Mouse (Mus musculus): Measurements from ENCODE around the gene Ttll10. TPM values are rescaled to one million over a fixed set of nuclear protein-coding genes. Genes with fewer than 3 reads are reported as not detected.

Gene Ttll10
- polyA plus RNA-seq, 2 experiments: 0.38 to 0.42 TPM

- no peak overlapping the region for H3K9ac ChIP-seq (replicated peaks)
- WGBS (ENCODE audit: insufficient replicate concordance): 27% methylated on average over 5 of the region's 5 CpGs
- H3K4me1 ChIP-seq (replicated peaks; ENCODE audit: control insufficient read depth in 2 of 2, insufficient read depth in 2 of 2, low read length in 1 of 2): peaks cover 0 to 5% of the 10 kb centered on the region in 2 experiments; a peak in 2 of 4 replicates
- H3K27me3 ChIP-seq (ENCODE audit: control insufficient read depth, insufficient read depth, low read length): no peaks in the 10 kb centered on the region
- H3K4me3 ChIP-seq (ENCODE audit: insufficient read depth in 1 of 2, low read depth in 2 of 2, low read length in 2 of 2): no peak overlapping the region
- H3K36me3 ChIP-seq (replicated peaks; ENCODE audit: control insufficient read depth, insufficient read depth, low read depth): no peaks in the 10 kb centered on the region
- no peak overlapping the region for H3K4me2 ChIP-seq (ENCODE audit: low read depth)
- DNase-seq (ENCODE audit: low read depth in 3 of 3, low spot score in 3 of 3) (no peak), ATAC-seq (ENCODE audit: insufficient read depth) (no peak)
- TF ChIP-seq CTCF (IDR thresholded peaks at IDR 0.05; ENCODE audit: low read depth): no peak
- no peak for TF ChIP-seq EP300 (IDR thresholded peaks at IDR 0.05; ENCODE audit: low read depth)
- no peak overlapping the region for H3K27ac ChIP-seq
- H3K9me3 ChIP-seq (ENCODE audit: control insufficient read depth, low read length): no peaks in the 10 kb centered on the region
Measured at GRCm38 (mm10) chr4:156067256-156067949, 8.2 kb upstream of the Ttll10 start.

GRCm38 (mm10) chr4:156065156-156065894, 6.1 kb upstream of the Ttll10 start:
- H3K27ac ChIP-seq: no peak overlapping the region
- H3K4me1 ChIP-seq (replicated peaks; ENCODE audit: control insufficient read depth in 2 of 2, insufficient read depth in 2 of 2, low read length in 1 of 2): peaks cover 0 to 5% of the 10 kb centered on the region in 2 experiments; a peak in 2 of 4 replicates
- H3K9ac ChIP-seq (replicated peaks): no peak overlapping the region

GRCm38 (mm10) chr4:156064510-156064897, 5.3 kb upstream of the Ttll10 start:
- no peak for DNase-seq (ENCODE audit: low read depth in 3 of 3, low spot score in 3 of 3)
- Histone ChIP-seq H3K9ac (replicated peaks) (no peak overlapping the region), H3K4me3 (ENCODE audit: insufficient read depth in 1 of 2, low read depth in 2 of 2, low read length in 2 of 2) (no peak overlapping the region), H3K9me3 (ENCODE audit: control insufficient read depth, low read length) (no peaks in the 10 kb centered on the region), H3K4me2 (ENCODE audit: low read depth) (no peak overlapping the region), H3K36me3 (replicated peaks; ENCODE audit: control insufficient read depth, insufficient read depth, low read depth) (no peaks in the 10 kb centered on the region), H3K27ac (no peak overlapping the region), H3K4me1 (replicated peaks; ENCODE audit: control insufficient read depth in 2 of 2, insufficient read depth in 2 of 2, low read length in 1 of 2) (peaks cover 0 to 5% of the 10 kb centered on the region in 2 experiments; a peak in 2 of 4 replicates), H3K27me3 (ENCODE audit: control insufficient read depth, insufficient read depth, low read length) (no peaks in the 10 kb centered on the region)
- TF ChIP-seq CTCF (IDR thresholded peaks at IDR 0.05; ENCODE audit: low read depth) (no peak), EP300 (IDR thresholded peaks at IDR 0.05; ENCODE audit: low read depth) (no peak)
- no peak for ATAC-seq (ENCODE audit: insufficient read depth)
- 70% methylated on average over 9 of the region's 9 CpGs for WGBS (ENCODE audit: insufficient replicate concordance)

More at GRCm38 (mm10) chr4:156065156-156065894, 6.1 kb upstream of the Ttll10 start:
- Histone ChIP-seq H3K9me3 (ENCODE audit: control insufficient read depth, low read length) (no peaks in the 10 kb centered on the region), H3K4me3 (ENCODE audit: insufficient read depth in 1 of 2, low read depth in 2 of 2, low read length in 2 of 2) (no peak overlapping the region), H3K27me3 (ENCODE audit: control insufficient read depth, insufficient read depth, low read length) (no peaks in the 10 kb centered on the region), H3K36me3 (replicated peaks; ENCODE audit: control insufficient read depth, insufficient read depth, low read depth) (no peaks in the 10 kb centered on the region), H3K4me2 (ENCODE audit: low read depth) (no peak overlapping the region)
- ATAC-seq (ENCODE audit: insufficient read depth) (no peak), DNase-seq (ENCODE audit: low read depth in 3 of 3, low spot score in 3 of 3) (no peak)
- 66% methylated on average over 10 of the region's 10 CpGs for WGBS (ENCODE audit: insufficient replicate concordance)
- TF ChIP-seq CTCF (IDR thresholded peaks at IDR 0.05; ENCODE audit: low read depth): no peak
- TF ChIP-seq EP300 (IDR thresholded peaks at IDR 0.05; ENCODE audit: low read depth): no peak

GRCm38 (mm10) chr4:156063861-156064509, 4.8 kb upstream of the Ttll10 start:
- ATAC-seq (ENCODE audit: insufficient read depth): no peak
- no peak overlapping the region for H3K4me3 ChIP-seq (ENCODE audit: insufficient read depth in 1 of 2, low read depth in 2 of 2, low read length in 2 of 2)
- DNase-seq (ENCODE audit: low read depth in 3 of 3, low spot score in 3 of 3): no peak

GRCm38 (mm10) chr4:156059713-156060112, 499 bp upstream of the Ttll10 start:
- H3K4me2 ChIP-seq (ENCODE audit: low read depth): no peak overlapping the region
- H3K36me3 ChIP-seq (replicated peaks; ENCODE audit: control insufficient read depth, insufficient read depth, low read depth): no peaks in the 10 kb centered on the region
- no peak overlapping the region for H3K9ac ChIP-seq (replicated peaks)
- H3K9me3 ChIP-seq (ENCODE audit: control insufficient read depth, low read length): no peaks in the 10 kb centered on the region
- 41% methylated on average over 10 of the region's 10 CpGs for WGBS (ENCODE audit: insufficient replicate concordance)
- H3K4me1 ChIP-seq (replicated peaks; ENCODE audit: control insufficient read depth in 2 of 2, insufficient read depth in 2 of 2, low read length in 1 of 2): no peaks in the 10 kb centered on the region; a peak in 1 of 4 replicates
- DNase-seq (ENCODE audit: low read depth in 3 of 3, low spot score in 3 of 3) (no peak), ATAC-seq (ENCODE audit: insufficient read depth) (no peak)
- H3K4me3 ChIP-seq (ENCODE audit: insufficient read depth in 1 of 2, low read depth in 2 of 2, low read length in 2 of 2): no peak overlapping the region
- TF ChIP-seq CTCF (IDR thresholded peaks at IDR 0.05; ENCODE audit: low read depth) (no peak), EP300 (IDR thresholded peaks at IDR 0.05; ENCODE audit: low read depth) (no peak)
- H3K27me3 ChIP-seq (ENCODE audit: control insufficient read depth, insufficient read depth, low read length): no peaks in the 10 kb centered on the region
- H3K27ac ChIP-seq: no peak overlapping the region

More at GRCm38 (mm10) chr4:156063861-156064509, 4.8 kb upstream of the Ttll10 start:
- Histone ChIP-seq H3K36me3 (replicated peaks; ENCODE audit: control insufficient read depth, insufficient read depth, low read depth) (no peaks in the 10 kb centered on the region), H3K4me1 (replicated peaks; ENCODE audit: control insufficient read depth in 2 of 2, insufficient read depth in 2 of 2, low read length in 1 of 2) (peaks cover 0 to 5% of the 10 kb centered on the region in 2 experiments; a peak in 2 of 4 replicates), H3K27ac (no peak overlapping the region), H3K9me3 (ENCODE audit: control insufficient read depth, low read length) (no peaks in the 10 kb centered on the region), H3K4me2 (ENCODE audit: low read depth) (no peak overlapping the region), H3K27me3 (ENCODE audit: control insufficient read depth, insufficient read depth, low read length) (no peaks in the 10 kb centered on the region), H3K9ac (replicated peaks) (no peak overlapping the region)
- 34% methylated on average over 4 of the region's 4 CpGs for WGBS (ENCODE audit: insufficient replicate concordance)
- no peak for TF ChIP-seq CTCF (IDR thresholded peaks at IDR 0.05; ENCODE audit: low read depth)
- no peak for TF ChIP-seq EP300 (IDR thresholded peaks at IDR 0.05; ENCODE audit: low read depth)
